Mouse (Mus musculus) bone marrow macrophage, adult 2 months (primary cell): ENCODE measurements around the gene Prkn.

ENCODE experiments used
- CTCF ChIP-seq: IDR thresholded peaks from 2 replicates; pipeline ENCODE4 v1.5.1; 2012; ENCODE audit warnings: low read depth, mild to moderate bottlenecking, low read length, moderate library complexity
- POLR2A ChIP-seq: IDR thresholded peaks from 2 replicates; pipeline ENCODE4 v1.6.1; 2012; ENCODE audit warnings: mild to moderate bottlenecking, low read depth, low read length, borderline replicate concordance

DNA sequence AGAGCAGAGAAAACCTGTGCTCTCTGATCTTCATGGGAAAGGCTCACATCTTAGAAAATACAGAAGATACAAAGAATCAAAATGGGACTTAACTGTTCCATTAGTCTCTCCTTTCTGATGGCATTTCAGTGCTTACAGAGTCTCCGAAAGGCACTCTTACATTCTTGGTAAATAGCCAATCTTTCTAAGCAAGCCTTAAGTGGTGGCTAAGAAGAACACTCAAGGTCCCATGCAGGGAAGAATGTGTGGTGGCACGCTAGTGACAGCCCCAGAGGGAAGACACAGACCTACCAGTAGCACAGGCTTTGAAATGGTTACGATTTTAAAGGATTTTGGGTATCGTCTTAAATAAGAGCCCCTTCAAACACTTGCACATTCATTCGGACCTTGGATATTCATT is 816.2 kb downstream of the Prkn start:
- TF ChIP-seq POLR2A = no peak
- TF ChIP-seq CTCF = no peak
